Mouse (Mus musculus) spleen, postnatal 36 days (tissue): ENCODE measurements around the gene Gfra4.
"Not testable (repeated sequence)": the region's sequence is repeated elsewhere in the genome, so short reads cannot be mapped to it uniquely, and the experiment has no call there.

Source experiments
- DNase-seq, 2 experiments: peaks; one replicate each; pipeline ENCODE4 v3.0.0; 2022; ENCODE audit warnings: low spot score in 2 of 2, mixed read lengths in 1 of 2

Gene Gfra4

GRCm38 (mm10) chr2:131052043-131052442, 9.2 kb upstream of the Gfra4 start:
- peak in 1 of 2 experiments; percentile 32 for DNase-seq

- DNase-seq, result no peak
Measured at GRCm38 (mm10) chr2:131046025-131046424, 3.1 kb upstream of the Gfra4 start.

- DNase-seq, result no peak
Measured at GRCm38 (mm10) chr2:131044989-131045720, 2.3 kb upstream of the Gfra4 start.

- DNase-seq, result no peak
Measured at GRCm38 (mm10) chr2:131044354-131044852, 1.5 kb upstream of the Gfra4 start.

GRCm38 (mm10) chr2:131040854-131041825, 1.7 kb downstream of the Gfra4 start:
- DNase-seq, result no peak

GRCm38 (mm10) chr2:131038675-131039074, 4.2 kb downstream of the Gfra4 start:
- DNase-seq, result no peak

- DNase-seq, result no peak
Measured at GRCm38 (mm10) chr2:131038197-131038596, 4.7 kb downstream of the Gfra4 start.

- DNase-seq, result no peak
Measured at GRCm38 (mm10) chr2:131037226-131037990, 5.5 kb downstream of the Gfra4 start.

GRCm38 (mm10) chr2:131036757-131037156, 6.1 kb downstream of the Gfra4 start:
- DNase-seq, result no peak

- no peak for DNase-seq
Measured at GRCm38 (mm10) chr2:131036343-131036742, 6.5 kb downstream of the Gfra4 start.

GRCm38 (mm10) chr2:131031406-131031805, 11.5 kb downstream of the Gfra4 start:
- DNase-seq, result not testable (repeated sequence)

GRCm38 (mm10) chr2:131030998-131031397, 11.9 kb downstream of the Gfra4 start:
- DNase-seq, result no peak

- no peak for DNase-seq
Measured at GRCm38 (mm10) chr2:131030561-131030960, 12.3 kb downstream of the Gfra4 start.

- no peak for DNase-seq
Measured at GRCm38 (mm10) chr2:131029065-131029935, 13.6 kb downstream of the Gfra4 start.

- DNase-seq, result no peak
Measured at GRCm38 (mm10) chr2:131026941-131027340, 15.9 kb downstream of the Gfra4 start.

GRCm38 (mm10) chr2:131025230-131025629, 17.7 kb downstream of the Gfra4 start:
- DNase-seq, result no peak

- DNase-seq, result no peak
Measured at GRCm38 (mm10) chr2:131010566-131010965, 32.3 kb downstream of the Gfra4 start.

GRCm38 (mm10) chr2:131009123-131009522, 33.8 kb downstream of the Gfra4 start:
- no peak for DNase-seq

- no peak for DNase-seq
Measured at GRCm38 (mm10) chr2:130992818-130993217, 50.1 kb downstream of the Gfra4 start.
